Mouse (Mus musculus) cortical plate, adult 2 months (tissue): Measurements from ENCODE around the gene Ptprd.

Source experiments
- CTCF ChIP-seq: fragments of 200-500 bp; IDR thresholded peaks from 2 replicates; pipeline ENCODE4 v1.5.1; 2011; ENCODE audit warnings: mild to moderate bottlenecking, control low read depth, low read length; ENCODE audit not compliant: insufficient read depth; ENCODE audit errors: extremely low read depth
- POLR2A ChIP-seq: fragments of 200-500 bp; IDR thresholded peaks from 2 replicates; pipeline ENCODE4 v1.6.1; 2011; ENCODE audit warnings: mild to moderate bottlenecking, low read length, control low read depth; ENCODE audit not compliant: insufficient read depth; ENCODE audit errors: extremely low read depth

DNA sequence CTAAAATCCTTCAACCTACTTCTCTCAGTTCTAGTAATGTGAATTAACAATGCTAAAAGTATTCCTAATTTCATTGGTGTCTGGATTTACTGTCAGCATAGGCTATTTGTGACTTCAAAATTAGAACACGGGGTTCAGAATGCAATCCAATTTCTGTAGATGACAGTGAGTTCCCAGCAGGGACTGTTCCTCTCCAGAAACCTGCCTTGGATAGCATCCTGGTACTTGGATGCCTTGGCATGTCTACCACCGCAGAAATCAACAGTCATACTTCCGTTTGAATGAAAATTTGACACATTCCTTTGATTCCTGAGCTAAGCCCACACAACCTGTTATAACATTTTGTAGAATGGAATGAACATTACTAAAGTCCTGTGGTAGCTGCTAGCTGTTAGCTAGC, 2018.3 kb downstream of the Ptprd start:
- TF ChIP-seq CTCF (no peak), POLR2A (no peak)
